Mouse (Mus musculus): ENCODE results near the gene Camk2b. TPM values are rescaled to one million over a fixed set of nuclear protein-coding genes. Genes with fewer than 3 reads are reported as not detected.

The Camk2b gene
- polyA plus RNA-seq, 1 experiment = 12.8 TPM

DNA sequence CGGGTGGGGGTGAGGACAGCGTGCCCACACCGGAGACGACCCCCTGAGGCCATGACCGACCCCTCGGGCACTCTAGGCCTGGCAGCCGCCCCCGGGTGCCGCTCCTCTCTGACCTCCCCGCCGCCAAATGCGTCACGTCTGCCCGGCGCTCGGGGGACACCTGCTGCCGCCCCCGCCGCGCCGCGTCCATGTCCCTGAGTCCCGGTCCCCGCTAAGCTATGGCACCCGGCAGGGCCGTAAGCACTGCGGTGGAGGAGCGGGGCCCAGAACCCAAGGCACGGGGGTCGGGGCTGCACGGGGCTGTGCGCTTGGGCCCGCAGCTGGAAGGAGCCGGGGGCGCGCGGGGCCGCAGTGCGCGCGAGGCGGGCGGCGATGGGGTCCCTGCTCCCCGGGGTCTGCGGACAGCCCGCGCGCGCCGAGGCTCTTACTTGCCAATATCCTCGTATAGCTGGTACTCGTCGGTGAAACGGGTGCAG, 1.1 kb downstream of the Camk2b start:
- TF ChIP-seq CTCF (IDR thresholded peaks at IDR 0.05; ENCODE audit: low read depth, low read length) (no peak), POLR2A (IDR thresholded peaks at IDR 0.05; ENCODE audit: insufficient read depth, low read length) (no peak), EP300 (IDR thresholded peaks at IDR 0.05; ENCODE audit: insufficient read depth, low read depth, low read length) (no peak)
- peak overlapping the region; percentile 77 for H3K4me3 ChIP-seq (ENCODE audit: low read depth, low read length)
- no peaks in the 10 kb centered on the region for H3K9me3 ChIP-seq (replicated peaks; ENCODE audit: control insufficient read depth, insufficient read depth, low read length, poor library complexity, severe bottlenecking)
- H3K27ac ChIP-seq (ENCODE audit: insufficient read depth, low read length) = no peak overlapping the region
- H3K4me1 ChIP-seq (ENCODE audit: control insufficient read depth, insufficient read depth, low read length) = peaks cover 7% of the 10 kb centered on the region
- H3K9ac ChIP-seq (ENCODE audit: low read depth, poor library complexity, severe bottlenecking) = peak overlapping the region; percentile 90
- H3K36me3 ChIP-seq (ENCODE audit: control insufficient read depth, insufficient read depth, low read length, poor library complexity, severe bottlenecking) = no peaks in the 10 kb centered on the region
- peaks cover 16% of the 10 kb centered on the region for H3K27me3 ChIP-seq (ENCODE audit: control insufficient read depth, insufficient read depth, low read length, poor library complexity, severe bottlenecking)

DNA sequence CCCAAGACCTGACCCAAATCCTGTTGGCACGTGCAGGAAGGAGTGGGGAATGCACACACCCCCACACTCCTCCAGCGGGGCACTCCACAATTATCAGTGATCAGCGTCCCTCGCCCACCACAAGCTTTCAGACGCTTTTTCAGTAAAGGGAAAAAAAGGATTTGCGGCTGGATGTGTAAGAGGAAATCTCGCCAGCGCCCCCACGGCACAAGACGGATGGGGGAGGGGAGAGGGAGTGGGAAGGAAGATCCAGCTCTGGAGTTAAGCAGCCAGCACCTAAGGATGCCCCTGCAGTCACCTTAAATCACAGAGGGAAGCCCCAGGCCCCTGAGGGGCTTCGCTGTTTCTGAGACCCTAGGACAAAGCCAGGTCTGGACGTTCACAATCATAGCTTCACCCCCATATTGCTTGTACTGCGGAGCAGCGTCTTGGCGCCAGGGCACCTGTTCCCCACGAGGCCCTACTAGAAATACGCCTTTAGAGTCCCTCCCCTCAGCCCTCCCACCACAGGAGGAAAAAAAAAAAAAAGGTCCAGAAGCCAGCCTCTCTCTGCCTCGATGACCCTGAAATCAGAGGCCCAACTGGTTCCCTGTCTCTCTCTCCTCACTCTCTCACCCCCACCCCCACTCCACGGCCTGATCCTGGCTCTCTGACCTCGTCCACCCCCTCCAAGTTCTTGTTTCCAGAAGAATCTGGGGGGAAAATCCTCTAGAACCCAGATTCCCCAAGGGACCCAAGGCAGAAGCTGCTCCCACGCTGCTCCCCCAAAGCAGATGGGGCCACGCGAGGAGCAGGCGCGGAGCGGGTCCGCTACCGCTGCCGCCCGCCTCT, 1.7 kb downstream of the Camk2b start:
- Histone ChIP-seq H3K9ac (ENCODE audit: low read depth, poor library complexity, severe bottlenecking) (peak overlapping the region; percentile 90), H3K36me3 (ENCODE audit: control insufficient read depth, insufficient read depth, low read length, poor library complexity, severe bottlenecking) (no peaks in the 10 kb centered on the region), H3K4me3 (ENCODE audit: low read depth, low read length) (peak overlapping the region; percentile 77), H3K4me1 (ENCODE audit: control insufficient read depth, insufficient read depth, low read length) (peaks cover 7% of the 10 kb centered on the region), H3K27me3 (ENCODE audit: control insufficient read depth, insufficient read depth, low read length, poor library complexity, severe bottlenecking) (peaks cover 16% of the 10 kb centered on the region), H3K9me3 (replicated peaks; ENCODE audit: control insufficient read depth, insufficient read depth, low read length, poor library complexity, severe bottlenecking) (no peaks in the 10 kb centered on the region), H3K27ac (ENCODE audit: insufficient read depth, low read length) (no peak overlapping the region)
- TF ChIP-seq CTCF (IDR thresholded peaks at IDR 0.05; ENCODE audit: low read depth, low read length) = no peak
- TF ChIP-seq POLR2A (IDR thresholded peaks at IDR 0.05; ENCODE audit: insufficient read depth, low read length) = no peak
- no peak for TF ChIP-seq EP300 (IDR thresholded peaks at IDR 0.05; ENCODE audit: insufficient read depth, low read depth, low read length)

DNA sequence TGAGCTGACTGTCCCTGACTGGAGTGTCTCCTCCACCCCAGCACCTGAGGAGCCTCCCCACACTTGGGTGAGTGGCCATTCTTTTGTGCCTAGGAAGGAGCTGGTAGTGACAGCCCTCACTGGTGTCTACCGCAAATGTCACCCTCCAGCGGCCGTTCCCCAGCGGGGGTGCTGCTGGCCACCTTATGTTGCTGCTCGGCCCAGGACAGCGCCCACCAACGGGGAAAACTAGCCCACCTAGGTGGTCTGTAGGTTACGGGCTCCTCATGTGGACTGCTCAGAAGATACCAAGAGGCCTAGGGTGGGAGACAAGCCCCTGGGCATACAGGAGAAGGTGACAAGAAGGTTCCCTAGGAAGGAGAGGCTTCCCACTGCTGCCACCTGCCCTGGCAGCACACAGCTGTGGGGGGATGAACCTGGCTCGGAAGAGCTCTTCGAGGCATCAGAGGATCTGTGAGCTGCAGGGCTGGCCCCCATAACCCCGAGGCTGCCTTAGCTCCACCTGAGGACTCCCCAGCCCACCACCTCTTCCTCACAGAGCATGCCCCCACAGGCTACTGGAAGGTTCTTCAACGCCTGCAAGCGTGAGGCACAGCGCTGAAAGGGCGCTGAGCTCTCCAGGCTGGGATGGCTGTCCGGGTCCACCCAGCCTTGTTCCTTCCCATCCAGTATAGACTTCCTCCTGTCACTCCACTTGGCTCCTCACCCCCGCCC, 2.5 kb downstream of the Camk2b start:
- no peak overlapping the region for H3K27ac ChIP-seq (ENCODE audit: insufficient read depth, low read length)
- H3K9me3 ChIP-seq (replicated peaks; ENCODE audit: control insufficient read depth, insufficient read depth, low read length, poor library complexity, severe bottlenecking) = no peaks in the 10 kb centered on the region
- TF ChIP-seq EP300 (IDR thresholded peaks at IDR 0.05; ENCODE audit: insufficient read depth, low read depth, low read length) = no peak
- no peak for TF ChIP-seq POLR2A (IDR thresholded peaks at IDR 0.05; ENCODE audit: insufficient read depth, low read length)
- H3K36me3 ChIP-seq (ENCODE audit: control insufficient read depth, insufficient read depth, low read length, poor library complexity, severe bottlenecking) = no peaks in the 10 kb centered on the region
- H3K4me3 ChIP-seq (ENCODE audit: low read depth, low read length) = no peak overlapping the region
- H3K27me3 ChIP-seq (ENCODE audit: control insufficient read depth, insufficient read depth, low read length, poor library complexity, severe bottlenecking) = peaks cover 16% of the 10 kb centered on the region
- peaks cover 7% of the 10 kb centered on the region for H3K4me1 ChIP-seq (ENCODE audit: control insufficient read depth, insufficient read depth, low read length)
- H3K9ac ChIP-seq (ENCODE audit: low read depth, poor library complexity, severe bottlenecking) = 0 out of 2 replicates have a peak overlapping the region, but pooled peaks have one; percentile 90

DNA sequence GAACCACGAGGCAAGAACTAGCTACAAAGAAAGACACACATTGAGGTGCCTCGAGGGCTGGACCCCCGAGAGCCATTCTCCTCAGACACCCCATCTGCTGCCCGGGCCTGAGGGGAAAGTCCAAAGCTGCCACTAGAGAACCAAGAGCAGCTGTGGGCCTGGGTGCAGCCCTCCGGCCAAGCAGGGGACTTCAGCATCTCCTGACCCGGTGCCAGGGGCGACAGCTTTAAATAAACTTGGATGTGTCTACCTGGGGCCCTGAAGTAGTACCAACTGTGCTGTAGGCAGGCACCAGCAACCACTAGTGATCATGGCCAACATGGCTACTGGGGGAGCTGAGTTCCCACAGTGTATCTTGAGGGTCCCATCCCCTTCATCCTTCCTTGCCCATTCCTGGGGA, 3.1 kb downstream of the Camk2b start:
- Histone ChIP-seq H3K4me3 (ENCODE audit: low read depth, low read length) (no peak overlapping the region), H3K9me3 (replicated peaks; ENCODE audit: control insufficient read depth, insufficient read depth, low read length, poor library complexity, severe bottlenecking) (no peaks in the 10 kb centered on the region), H3K27ac (ENCODE audit: insufficient read depth, low read length) (no peak overlapping the region), H3K4me1 (ENCODE audit: control insufficient read depth, insufficient read depth, low read length) (peaks cover 7% of the 10 kb centered on the region), H3K27me3 (ENCODE audit: control insufficient read depth, insufficient read depth, low read length, poor library complexity, severe bottlenecking) (peaks cover 16% of the 10 kb centered on the region), H3K36me3 (ENCODE audit: control insufficient read depth, insufficient read depth, low read length, poor library complexity, severe bottlenecking) (no peaks in the 10 kb centered on the region), H3K9ac (ENCODE audit: low read depth, poor library complexity, severe bottlenecking) (no peak overlapping the region)
- no peak for TF ChIP-seq POLR2A (IDR thresholded peaks at IDR 0.05; ENCODE audit: insufficient read depth, low read length)
- TF ChIP-seq CTCF (IDR thresholded peaks at IDR 0.05; ENCODE audit: low read depth, low read length) = no peak
- TF ChIP-seq EP300 (IDR thresholded peaks at IDR 0.05; ENCODE audit: insufficient read depth, low read depth, low read length) = no peak

DNA sequence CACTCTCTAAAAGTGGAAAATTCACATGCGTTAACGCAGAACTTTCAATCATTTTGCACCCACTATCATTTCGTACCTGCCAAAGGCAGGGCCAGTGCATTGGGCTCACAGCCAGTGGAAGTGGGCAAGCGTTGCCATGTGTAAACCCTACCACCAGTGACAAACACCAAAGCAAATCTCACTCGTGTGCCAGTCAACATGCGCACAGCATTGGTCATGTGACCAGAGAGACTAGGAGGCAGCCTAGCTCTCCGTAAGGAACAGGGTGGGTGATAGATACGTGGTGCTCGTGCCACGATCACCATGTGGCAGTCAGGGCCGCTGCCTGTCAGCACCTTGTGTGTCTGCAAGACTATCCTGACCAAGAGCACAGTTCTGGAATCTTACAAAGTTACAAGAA, 3.8 kb downstream of the Camk2b start:
- TF ChIP-seq CTCF (IDR thresholded peaks at IDR 0.05; ENCODE audit: low read depth, low read length) (no peak), POLR2A (IDR thresholded peaks at IDR 0.05; ENCODE audit: insufficient read depth, low read length) (no peak), EP300 (IDR thresholded peaks at IDR 0.05; ENCODE audit: insufficient read depth, low read depth, low read length) (no peak)
- no peaks in the 10 kb centered on the region for H3K9me3 ChIP-seq (replicated peaks; ENCODE audit: control insufficient read depth, insufficient read depth, low read length, poor library complexity, severe bottlenecking)
- H3K27ac ChIP-seq (ENCODE audit: insufficient read depth, low read length) = no peak overlapping the region
- H3K4me1 ChIP-seq (ENCODE audit: control insufficient read depth, insufficient read depth, low read length) = peaks cover 7% of the 10 kb centered on the region
- H3K27me3 ChIP-seq (ENCODE audit: control insufficient read depth, insufficient read depth, low read length, poor library complexity, severe bottlenecking) = peaks cover 16% of the 10 kb centered on the region
- no peak overlapping the region for H3K4me3 ChIP-seq (ENCODE audit: low read depth, low read length)
- no peak overlapping the region for H3K9ac ChIP-seq (ENCODE audit: low read depth, poor library complexity, severe bottlenecking)
- H3K36me3 ChIP-seq (ENCODE audit: control insufficient read depth, insufficient read depth, low read length, poor library complexity, severe bottlenecking) = no peaks in the 10 kb centered on the region

DNA sequence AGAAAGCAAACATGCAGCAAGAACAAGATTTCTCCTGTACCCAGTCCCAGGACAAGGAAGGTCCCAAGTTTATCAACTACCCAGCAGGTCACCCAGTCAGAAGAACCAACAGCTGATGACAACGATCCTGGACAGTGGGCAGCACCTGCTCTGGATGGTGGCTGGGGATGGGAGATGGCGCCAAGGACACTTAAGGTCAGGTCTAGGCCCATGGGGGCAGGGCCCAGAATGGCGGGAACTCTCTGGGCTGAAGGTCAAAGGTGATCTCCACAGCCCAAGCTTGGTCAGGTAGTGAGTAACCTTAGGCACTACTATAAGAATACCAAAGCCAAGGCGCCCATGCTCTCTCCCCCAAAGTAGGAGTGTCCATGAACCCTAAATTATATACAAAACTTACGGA, 4.3 kb downstream of the Camk2b start:
- Histone ChIP-seq H3K4me3 (ENCODE audit: low read depth, low read length) (no peak overlapping the region), H3K27ac (ENCODE audit: insufficient read depth, low read length) (no peak overlapping the region), H3K4me1 (ENCODE audit: control insufficient read depth, insufficient read depth, low read length) (peaks cover 6% of the 10 kb centered on the region), H3K9me3 (replicated peaks; ENCODE audit: control insufficient read depth, insufficient read depth, low read length, poor library complexity, severe bottlenecking) (no peaks in the 10 kb centered on the region), H3K9ac (ENCODE audit: low read depth, poor library complexity, severe bottlenecking) (no peak overlapping the region), H3K36me3 (ENCODE audit: control insufficient read depth, insufficient read depth, low read length, poor library complexity, severe bottlenecking) (no peaks in the 10 kb centered on the region), H3K27me3 (ENCODE audit: control insufficient read depth, insufficient read depth, low read length, poor library complexity, severe bottlenecking) (peaks cover 16% of the 10 kb centered on the region)
- TF ChIP-seq EP300 (IDR thresholded peaks at IDR 0.05; ENCODE audit: insufficient read depth, low read depth, low read length) (no peak), POLR2A (IDR thresholded peaks at IDR 0.05; ENCODE audit: insufficient read depth, low read length) (no peak), CTCF (IDR thresholded peaks at IDR 0.05; ENCODE audit: low read depth, low read length) (no peak)
